Mouse (Mus musculus): Measurements from ENCODE around the gene Epha8. TPM values are rescaled to one million over a fixed set of nuclear protein-coding genes. Genes with fewer than 3 reads are reported as not detected.

Gene Epha8
- polyA plus RNA-seq, 1 experiment from 2014 or later, result 0.28 TPM

- Histone ChIP-seq H3K27ac (no peak overlapping the region), H3K27me3 (peaks cover 46% of the 10 kb centered on the region), H3K4me3 (replicated peaks) (no peak overlapping the region), H3K4me2 (no peak overlapping the region), H3K9ac (replicated peaks) (no peak overlapping the region), H3K36me3 (no peaks in the 10 kb centered on the region), H3K4me1 (replicated peaks) (no peaks in the 10 kb centered on the region), H3K9me3 (no peaks in the 10 kb centered on the region)
- 4% methylated on average over 6 of the region's 6 CpGs for WGBS
- ATAC-seq (ENCODE audit: insufficient number of reproducible peaks, insufficient read depth, low FRiP score, low TSS enrichment, low read depth), result no peak
Observed at GRCm38 (mm10) chr4:136924529-136924928, 32.1 kb downstream of the Epha8 start.

DNA sequence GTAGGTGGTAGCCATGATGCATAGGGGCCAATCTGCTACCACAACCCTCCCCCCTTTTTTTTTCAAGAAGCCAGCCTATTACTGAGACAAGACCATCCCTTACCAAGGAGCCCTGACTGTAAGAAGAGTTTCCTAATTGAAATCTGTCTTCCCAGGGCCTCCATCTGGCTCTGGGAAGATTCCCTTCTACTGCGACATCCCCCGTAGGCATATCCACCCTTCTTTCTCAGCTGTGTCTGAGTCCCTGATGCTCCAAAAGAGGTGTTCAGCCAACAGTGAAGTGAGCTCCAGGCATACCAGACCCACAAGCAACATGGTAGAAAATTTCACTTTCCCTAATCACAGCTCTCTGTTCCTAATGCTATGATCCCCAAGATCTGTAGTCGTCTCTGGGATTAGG lies 37.1 kb downstream of the Epha8 start:
- Histone ChIP-seq H3K4me2 (no peak overlapping the region), H3K36me3 (no peaks in the 10 kb centered on the region), H3K9me3 (no peaks in the 10 kb centered on the region), H3K9ac (replicated peaks) (no peak overlapping the region), H3K4me3 (replicated peaks) (no peak overlapping the region), H3K27me3 (peaks cover 32% of the 10 kb centered on the region), H3K4me1 (replicated peaks) (no peaks in the 10 kb centered on the region), H3K27ac (no peak overlapping the region)
- 86% methylated on average over 3 of the region's 3 CpGs for WGBS
- ATAC-seq (ENCODE audit: insufficient number of reproducible peaks, insufficient read depth, low FRiP score, low TSS enrichment, low read depth), result no peak

GRCm38 (mm10) chr4:136918834-136919233 lies 37.8 kb downstream of the Epha8 start:
- Histone ChIP-seq H3K36me3 (no peaks in the 10 kb centered on the region), H3K9ac (replicated peaks) (no peak overlapping the region), H3K27me3 (peaks cover 39% of the 10 kb centered on the region), H3K9me3 (no peaks in the 10 kb centered on the region), H3K4me3 (replicated peaks) (no peak overlapping the region), H3K27ac (no peak overlapping the region), H3K4me2 (no peak overlapping the region), H3K4me1 (replicated peaks) (no peaks in the 10 kb centered on the region)
- no peak for ATAC-seq (ENCODE audit: insufficient number of reproducible peaks, insufficient read depth, low FRiP score, low TSS enrichment, low read depth)
- 83% methylated on average over 8 of the region's 8 CpGs for WGBS

DNA sequence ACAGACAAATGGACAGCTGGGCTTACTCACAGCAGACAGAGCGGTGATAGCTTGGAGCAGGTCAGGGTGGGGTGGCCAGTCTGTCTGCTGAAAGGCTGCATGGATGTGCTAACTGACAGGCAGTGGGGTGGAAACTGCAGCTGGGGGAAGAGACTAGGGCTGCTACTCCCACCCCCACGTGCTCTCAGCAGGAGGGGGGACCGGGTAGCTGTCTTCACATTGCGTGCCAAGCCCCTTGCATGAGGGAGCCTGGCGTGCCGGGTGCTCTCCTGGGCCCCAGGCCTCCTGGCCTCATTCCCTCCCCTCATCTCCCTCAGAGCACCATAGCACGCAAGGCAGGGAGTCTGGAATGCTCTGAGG lies 39.5 kb downstream of the Epha8 start:
- Histone ChIP-seq H3K4me1 (replicated peaks) (no peaks in the 10 kb centered on the region), H3K9ac (replicated peaks) (no peak overlapping the region), H3K27ac (no peak overlapping the region), H3K9me3 (no peaks in the 10 kb centered on the region), H3K36me3 (no peaks in the 10 kb centered on the region), H3K4me2 (no peak overlapping the region), H3K27me3 (peaks cover 54% of the 10 kb centered on the region), H3K4me3 (replicated peaks) (no peak overlapping the region)
- no peak for ATAC-seq (ENCODE audit: insufficient number of reproducible peaks, insufficient read depth, low FRiP score, low TSS enrichment, low read depth)
- WGBS, result 48% methylated on average over 7 of the region's 7 CpGs

DNA sequence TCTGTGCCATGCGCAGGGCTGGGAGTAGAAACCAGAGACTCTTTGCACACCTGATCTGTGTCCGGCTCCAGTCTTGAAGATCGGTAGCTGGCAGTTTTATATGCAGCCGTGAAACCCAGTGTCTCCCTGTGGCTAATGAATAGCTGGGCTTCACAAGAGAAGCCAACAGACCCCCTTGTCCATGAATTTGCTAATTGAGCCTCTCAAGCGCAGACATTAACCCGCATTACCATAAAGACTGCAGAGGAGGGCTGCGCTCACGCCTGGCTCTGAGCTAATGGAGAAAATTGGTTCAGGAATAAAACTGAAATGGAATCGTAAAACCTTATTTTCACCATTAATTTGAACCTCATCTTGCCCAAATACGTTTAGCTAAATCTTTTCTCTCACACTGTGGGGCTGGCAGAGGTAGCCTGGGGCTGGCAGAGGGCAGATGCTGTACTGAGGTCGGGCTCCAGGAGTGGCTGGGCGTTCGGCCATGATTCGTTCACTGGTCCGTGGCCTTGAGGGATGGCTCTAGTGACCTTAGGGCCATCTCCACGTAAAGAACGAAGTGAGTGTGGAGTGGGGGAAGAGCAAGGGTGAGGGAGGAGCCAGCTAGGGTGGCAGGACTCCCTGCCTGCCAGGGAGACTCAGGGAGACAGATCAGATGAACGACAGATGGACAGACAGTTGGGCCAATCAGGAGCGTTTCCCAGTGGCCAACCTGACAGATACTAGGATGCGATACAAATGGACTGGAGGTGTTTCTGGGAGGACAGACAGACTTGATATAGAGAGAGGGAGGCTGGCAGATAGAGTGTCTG lies 40.1 kb downstream of the Epha8 start:
- WGBS, result 58% methylated on average over 20 of the region's 20 CpGs
- H3K4me1 ChIP-seq (replicated peaks), result peaks cover under 1% of the 10 kb centered on the region; the same call in 1 of the 2 replicates
- H3K27me3 ChIP-seq, result peaks cover 55% of the 10 kb centered on the region
- no peak overlapping the region for H3K9ac ChIP-seq (replicated peaks)
- no peak for ATAC-seq (ENCODE audit: insufficient number of reproducible peaks, insufficient read depth, low FRiP score, low TSS enrichment, low read depth)
- no peaks in the 10 kb centered on the region for H3K36me3 ChIP-seq
- H3K9me3 ChIP-seq, result no peaks in the 10 kb centered on the region
- H3K4me2 ChIP-seq, result no peak overlapping the region
- no peak overlapping the region for H3K27ac ChIP-seq
- no peak overlapping the region for H3K4me3 ChIP-seq (replicated peaks)

- ATAC-seq (ENCODE audit: insufficient number of reproducible peaks, insufficient read depth, low FRiP score, low TSS enrichment, low read depth), result no peak
- H3K9me3 ChIP-seq, result no peaks in the 10 kb centered on the region
- no peaks in the 10 kb centered on the region for H3K36me3 ChIP-seq
- no peak overlapping the region for H3K9ac ChIP-seq (replicated peaks)
- WGBS, result 12% methylated on average over 9 of the region's 9 CpGs
- peaks cover 8% of the 10 kb centered on the region; the same call in 1 of the 2 replicates for H3K4me1 ChIP-seq (replicated peaks)
- H3K4me2 ChIP-seq, result no peak overlapping the region
- no peak overlapping the region for H3K4me3 ChIP-seq (replicated peaks)
- H3K27me3 ChIP-seq, result peaks cover 75% of the 10 kb centered on the region
- no peak overlapping the region for H3K27ac ChIP-seq
Observed at GRCm38 (mm10) chr4:136912841-136913240, 43.8 kb downstream of the Epha8 start.

DNA sequence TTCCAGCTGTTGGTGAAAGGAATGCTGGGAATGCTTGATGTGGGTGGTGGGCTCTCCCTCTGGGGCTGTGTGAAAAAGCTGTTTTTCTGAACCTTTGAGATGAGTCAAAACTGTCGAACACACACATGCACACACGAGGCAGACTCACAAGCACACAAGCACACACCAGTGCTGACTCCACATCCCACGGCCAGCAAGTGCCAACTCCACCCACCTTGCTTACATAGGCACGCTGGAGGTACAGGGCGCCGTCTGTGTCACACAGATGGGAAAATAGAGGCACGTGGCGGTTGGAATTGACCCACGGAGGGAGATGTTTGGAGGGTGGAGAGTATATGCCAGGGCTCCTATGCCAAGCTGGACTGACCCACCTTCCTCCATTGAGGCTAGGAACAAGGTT lies 44.8 kb downstream of the Epha8 start:
- no peak overlapping the region for H3K9ac ChIP-seq (replicated peaks)
- no peaks in the 10 kb centered on the region for H3K36me3 ChIP-seq
- ATAC-seq (ENCODE audit: insufficient number of reproducible peaks, insufficient read depth, low FRiP score, low TSS enrichment, low read depth), result no peak
- no peak overlapping the region for H3K4me3 ChIP-seq (replicated peaks)
- WGBS, result 42% methylated on average over 9 of the region's 9 CpGs
- H3K27ac ChIP-seq, result no peak overlapping the region
- peaks cover 8% of the 10 kb centered on the region; the same call in 1 of the 2 replicates for H3K4me1 ChIP-seq (replicated peaks)
- no peaks in the 10 kb centered on the region for H3K9me3 ChIP-seq
- peaks cover 70% of the 10 kb centered on the region for H3K27me3 ChIP-seq
- no peak overlapping the region for H3K4me2 ChIP-seq

DNA sequence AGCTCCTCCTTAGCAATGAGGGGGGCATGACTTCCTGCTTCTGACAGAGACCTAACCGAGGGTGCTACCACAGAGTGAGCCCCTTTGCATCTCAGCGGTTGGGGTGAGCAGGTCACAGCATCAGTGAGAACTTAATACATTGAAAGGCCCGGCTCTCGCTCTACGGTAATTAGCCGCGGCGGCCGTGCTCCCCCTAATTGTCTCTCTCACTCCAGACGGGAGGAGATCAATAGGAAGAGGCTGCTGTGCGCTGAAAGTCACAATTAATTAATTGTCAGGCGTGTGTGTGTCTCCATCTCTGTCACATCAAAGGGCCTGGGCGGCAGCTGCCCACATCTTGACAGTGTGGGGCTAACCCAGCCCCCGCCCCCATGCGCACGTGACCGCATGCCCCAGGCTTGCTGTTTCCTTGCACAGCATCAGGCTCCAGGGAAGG lies 45.4 kb downstream of the Epha8 start:
- peaks cover 8% of the 10 kb centered on the region; the same call in 1 of the 2 replicates for H3K4me1 ChIP-seq (replicated peaks)
- no peak for ATAC-seq (ENCODE audit: insufficient number of reproducible peaks, insufficient read depth, low FRiP score, low TSS enrichment, low read depth)
- no peaks in the 10 kb centered on the region for H3K36me3 ChIP-seq
- H3K27me3 ChIP-seq, result peaks cover 75% of the 10 kb centered on the region
- H3K27ac ChIP-seq, result no peak overlapping the region
- 2% methylated on average over 17 of the region's 17 CpGs for WGBS
- H3K4me3 ChIP-seq (replicated peaks), result no peak overlapping the region
- H3K9ac ChIP-seq (replicated peaks), result no peak overlapping the region
- no peaks in the 10 kb centered on the region for H3K9me3 ChIP-seq
- no peak overlapping the region for H3K4me2 ChIP-seq

- Histone ChIP-seq H3K9ac (replicated peaks) (no peak overlapping the region), H3K36me3 (no peaks in the 10 kb centered on the region), H3K4me1 (replicated peaks) (peaks cover 8% of the 10 kb centered on the region; the same call in 1 of the 2 replicates), H3K9me3 (no peaks in the 10 kb centered on the region), H3K27me3 (peaks cover 78% of the 10 kb centered on the region), H3K4me3 (replicated peaks) (no peak overlapping the region), H3K4me2 (no peak overlapping the region), H3K27ac (no peak overlapping the region)
- ATAC-seq (ENCODE audit: insufficient number of reproducible peaks, insufficient read depth, low FRiP score, low TSS enrichment, low read depth), result no peak
Observed at GRCm38 (mm10) chr4:136907809-136908208, 48.8 kb downstream of the Epha8 start.

DNA sequence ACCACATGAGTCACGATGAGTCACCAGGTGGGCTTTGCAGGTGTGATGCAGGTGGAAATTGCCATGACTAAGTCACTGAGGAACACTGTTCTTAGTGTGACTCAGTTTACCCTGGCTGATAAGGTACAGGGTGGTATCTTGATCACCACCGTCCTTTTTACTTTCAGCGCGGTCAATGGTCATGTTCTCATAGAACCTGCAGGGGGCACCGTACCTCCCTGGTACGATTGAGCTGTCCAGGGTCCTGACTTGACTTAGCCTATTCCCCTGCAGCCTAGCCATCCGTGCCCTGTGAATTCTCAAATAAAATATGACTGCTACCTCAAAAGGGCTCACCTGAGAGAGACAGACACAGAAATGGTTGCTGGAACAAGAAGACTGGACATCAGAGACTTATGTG lies 49.6 kb downstream of the Epha8 start:
- Histone ChIP-seq H3K4me1 (replicated peaks) (peaks cover 8% of the 10 kb centered on the region; the same call in 1 of the 2 replicates), H3K36me3 (no peaks in the 10 kb centered on the region), H3K27ac (no peak overlapping the region), H3K27me3 (peaks cover 78% of the 10 kb centered on the region), H3K9me3 (no peaks in the 10 kb centered on the region), H3K4me2 (no peak overlapping the region), H3K4me3 (replicated peaks) (no peak overlapping the region), H3K9ac (replicated peaks) (no peak overlapping the region)
- 11% methylated on average over 7 of the region's 7 CpGs for WGBS
- no peak for ATAC-seq (ENCODE audit: insufficient number of reproducible peaks, insufficient read depth, low FRiP score, low TSS enrichment, low read depth)

- Histone ChIP-seq H3K4me1 (replicated peaks) (no peaks in the 10 kb centered on the region), H3K9ac (replicated peaks) (no peak overlapping the region), H3K9me3 (no peaks in the 10 kb centered on the region), H3K27me3 (peaks cover 57% of the 10 kb centered on the region), H3K4me3 (replicated peaks) (no peak overlapping the region), H3K36me3 (no peaks in the 10 kb centered on the region), H3K4me2 (no peak overlapping the region), H3K27ac (no peak overlapping the region)
- ATAC-seq (ENCODE audit: insufficient number of reproducible peaks, insufficient read depth, low FRiP score, low TSS enrichment, low read depth), result no peak
- 2% methylated on average over 23 of the region's 23 CpGs for WGBS
Observed at GRCm38 (mm10) chr4:136904767-136905539, 51.7 kb downstream of the Epha8 start.
